Mouse (Mus musculus): ENCODE measurements around the gene Catip. TPM values are rescaled to one million over a fixed set of nuclear protein-coding genes. Genes with fewer than 3 reads are reported as not detected.

Gene Catip
- polyA plus RNA-seq, 1 experiment from 2014 or later = 0.52 TPM

GRCm38 (mm10) chr1:74384525-74384924, 22.6 kb downstream of the Catip start:
- peaks cover 3% of the 10 kb centered on the region; the same call in 1 of the 2 replicates for H3K4me1 ChIP-seq (replicated peaks; ENCODE audit: control insufficient read depth, insufficient read depth, low read length)
- no peaks in the 10 kb centered on the region; the same call in 1 of the 2 replicates for H3K27me3 ChIP-seq (ENCODE audit: control insufficient read depth, insufficient read depth, low read length)
- H3K4me2 ChIP-seq (ENCODE audit: low read depth, low read length, severe bottlenecking) = no peak overlapping the region
- H3K36me3 ChIP-seq (ENCODE audit: control insufficient read depth, insufficient read depth, low read length) = no peaks in the 10 kb centered on the region
- ATAC-seq (replicated peaks; ENCODE audit: low FRiP score) (no peak), DNase-seq (ENCODE audit: low spot score) (no peak)
- WGBS = 86% methylated on average over 8 of the region's 8 CpGs
- no peak overlapping the region for H3K4me3 ChIP-seq (ENCODE audit: low read depth, low read length)
- H3K9ac ChIP-seq (ENCODE audit: low read length) = no peak overlapping the region
- H3K27ac ChIP-seq (ENCODE audit: low read depth, low read length) = no peak overlapping the region
- no peaks in the 10 kb centered on the region for H3K9me3 ChIP-seq (ENCODE audit: control insufficient read depth, low read length)

- Histone ChIP-seq H3K27me3 (ENCODE audit: control insufficient read depth, insufficient read depth, low read length) (peaks cover 2% of the 10 kb centered on the region; the same call in 1 of the 2 replicates), H3K4me3 (ENCODE audit: low read depth, low read length) (no peak overlapping the region), H3K27ac (ENCODE audit: low read depth, low read length) (no peak overlapping the region), H3K9ac (ENCODE audit: low read length) (no peak overlapping the region), H3K9me3 (ENCODE audit: control insufficient read depth, low read length) (no peaks in the 10 kb centered on the region), H3K4me1 (replicated peaks; ENCODE audit: control insufficient read depth, insufficient read depth, low read length) (peaks cover 4% of the 10 kb centered on the region; the same call in 1 of the 2 replicates), H3K4me2 (ENCODE audit: low read depth, low read length, severe bottlenecking) (no peak overlapping the region), H3K36me3 (ENCODE audit: control insufficient read depth, insufficient read depth, low read length) (no peaks in the 10 kb centered on the region)
- 91% methylated on average over 10 of the region's 10 CpGs for WGBS
- no peak for DNase-seq (ENCODE audit: low spot score)
- no peak for ATAC-seq (replicated peaks; ENCODE audit: low FRiP score)
Measured at GRCm38 (mm10) chr1:74385064-74385463, 23.2 kb downstream of the Catip start.

GRCm38 (mm10) chr1:74385531-74385930, 23.6 kb downstream of the Catip start:
- Histone ChIP-seq H3K4me2 (ENCODE audit: low read depth, low read length, severe bottlenecking) (no peak overlapping the region), H3K36me3 (ENCODE audit: control insufficient read depth, insufficient read depth, low read length) (no peaks in the 10 kb centered on the region), H3K27ac (ENCODE audit: low read depth, low read length) (no peak overlapping the region), H3K9ac (ENCODE audit: low read length) (no peak overlapping the region), H3K4me3 (ENCODE audit: low read depth, low read length) (no peak overlapping the region), H3K27me3 (ENCODE audit: control insufficient read depth, insufficient read depth, low read length) (peaks cover 2% of the 10 kb centered on the region; the same call in 1 of the 2 replicates), H3K4me1 (replicated peaks; ENCODE audit: control insufficient read depth, insufficient read depth, low read length) (peaks cover 8% of the 10 kb centered on the region; the same call in 1 of the 2 replicates), H3K9me3 (ENCODE audit: control insufficient read depth, low read length) (no peaks in the 10 kb centered on the region)
- no peak for DNase-seq (ENCODE audit: low spot score)
- ATAC-seq (replicated peaks; ENCODE audit: low FRiP score) = no peak
- WGBS = 88% methylated on average over 8 of the region's 8 CpGs

- peaks cover 8% of the 10 kb centered on the region; the same call in 1 of the 2 replicates for H3K4me1 ChIP-seq (replicated peaks; ENCODE audit: control insufficient read depth, insufficient read depth, low read length)
- ATAC-seq (replicated peaks; ENCODE audit: low FRiP score) = no peak
- H3K4me2 ChIP-seq (ENCODE audit: low read depth, low read length, severe bottlenecking) = peak overlapping the region; percentile 68
- H3K9me3 ChIP-seq (ENCODE audit: control insufficient read depth, low read length) = no peaks in the 10 kb centered on the region
- H3K36me3 ChIP-seq (ENCODE audit: control insufficient read depth, insufficient read depth, low read length) = no peaks in the 10 kb centered on the region
- peaks cover 2% of the 10 kb centered on the region; the same call in 1 of the 2 replicates for H3K27me3 ChIP-seq (ENCODE audit: control insufficient read depth, insufficient read depth, low read length)
- H3K9ac ChIP-seq (ENCODE audit: low read length) = peak overlapping the region; percentile 75
- WGBS = 66% methylated on average over 7 of the region's 10 CpGs
- DNase-seq (ENCODE audit: low spot score) = no peak
- H3K4me3 ChIP-seq (ENCODE audit: low read depth, low read length) = peak overlapping the region; percentile 63
- peak overlapping the region; percentile 89 for H3K27ac ChIP-seq (ENCODE audit: low read depth, low read length)
Measured at GRCm38 (mm10) chr1:74386363-74386713, 24.4 kb downstream of the Catip start.

- no peaks in the 10 kb centered on the region for H3K9me3 ChIP-seq (ENCODE audit: control insufficient read depth, low read length)
- H3K9ac ChIP-seq (ENCODE audit: low read length) = peak overlapping the region; percentile 75
- H3K27me3 ChIP-seq (ENCODE audit: control insufficient read depth, insufficient read depth, low read length) = peaks cover 2% of the 10 kb centered on the region; the same call in 1 of the 2 replicates
- ATAC-seq (replicated peaks; ENCODE audit: low FRiP score) = peak; percentile 83
- no peaks in the 10 kb centered on the region for H3K36me3 ChIP-seq (ENCODE audit: control insufficient read depth, insufficient read depth, low read length)
- peak overlapping the region; percentile 63 for H3K4me3 ChIP-seq (ENCODE audit: low read depth, low read length)
- peaks cover 8% of the 10 kb centered on the region; the same call in 1 of the 2 replicates for H3K4me1 ChIP-seq (replicated peaks; ENCODE audit: control insufficient read depth, insufficient read depth, low read length)
- DNase-seq (ENCODE audit: low spot score) = peak; percentile 96
- H3K27ac ChIP-seq (ENCODE audit: low read depth, low read length) = peak overlapping the region; percentile 89
- under 1% methylated on average over 26 of the region's 26 CpGs for WGBS
- peak overlapping the region; percentile 68 for H3K4me2 ChIP-seq (ENCODE audit: low read depth, low read length, severe bottlenecking)
Measured at GRCm38 (mm10) chr1:74386714-74387385, 24.9 kb downstream of the Catip start.

- no peak for DNase-seq (ENCODE audit: low spot score)
- H3K9me3 ChIP-seq (ENCODE audit: control insufficient read depth, low read length) = no peaks in the 10 kb centered on the region
- peak overlapping the region; percentile 68; the same call in 1 of the 2 replicates for H3K4me2 ChIP-seq (ENCODE audit: low read depth, low read length, severe bottlenecking)
- H3K4me3 ChIP-seq (ENCODE audit: low read depth, low read length) = peak overlapping the region; percentile 63
- no peaks in the 10 kb centered on the region for H3K36me3 ChIP-seq (ENCODE audit: control insufficient read depth, insufficient read depth, low read length)
- H3K4me1 ChIP-seq (replicated peaks; ENCODE audit: control insufficient read depth, insufficient read depth, low read length) = peaks cover 10% of the 10 kb centered on the region
- peak overlapping the region; percentile 89 for H3K27ac ChIP-seq (ENCODE audit: low read depth, low read length)
- peaks cover 2% of the 10 kb centered on the region; the same call in 1 of the 2 replicates for H3K27me3 ChIP-seq (ENCODE audit: control insufficient read depth, insufficient read depth, low read length)
- whole genome bisulfite sequencing = 60% methylated on average over 15 of the region's 15 CpGs
- ATAC-seq (replicated peaks; ENCODE audit: low FRiP score) = no peak
- peak overlapping the region; percentile 75 for H3K9ac ChIP-seq (ENCODE audit: low read length)
Measured at GRCm38 (mm10) chr1:74387386-74387988, 25.6 kb downstream of the Catip start.

GRCm38 (mm10) chr1:74388398-74388920, 26.6 kb downstream of the Catip start:
- WGBS = 80% methylated on average over 7 of the region's 7 CpGs
- H3K27me3 ChIP-seq (ENCODE audit: control insufficient read depth, insufficient read depth, low read length) = peaks cover 2% of the 10 kb centered on the region; the same call in 1 of the 2 replicates

GRCm38 (mm10) chr1:74389831-74390286, 28.0 kb downstream of the Catip start:
- Histone ChIP-seq H3K9me3 (ENCODE audit: control insufficient read depth, low read length) (no peaks in the 10 kb centered on the region), H3K4me3 (ENCODE audit: low read depth, low read length) (peak overlapping the region; percentile 14; the same call in 1 of the 2 replicates), H3K27me3 (ENCODE audit: control insufficient read depth, insufficient read depth, low read length) (peaks cover 2% of the 10 kb centered on the region; the same call in 1 of the 2 replicates), H3K4me2 (ENCODE audit: low read depth, low read length, severe bottlenecking) (peak overlapping the region; percentile 40), H3K4me1 (replicated peaks; ENCODE audit: control insufficient read depth, insufficient read depth, low read length) (peaks cover 16% of the 10 kb centered on the region), H3K9ac (ENCODE audit: low read length) (peak overlapping the region; percentile 29), H3K36me3 (ENCODE audit: control insufficient read depth, insufficient read depth, low read length) (peaks cover 7% of the 10 kb centered on the region), H3K27ac (ENCODE audit: low read depth, low read length) (no peak overlapping the region)
- DNase-seq (ENCODE audit: low spot score) = no peak
- no peak for ATAC-seq (replicated peaks; ENCODE audit: low FRiP score)
- 3% methylated on average over 29 of the region's 29 CpGs for WGBS

More at GRCm38 (mm10) chr1:74388398-74388920, 26.6 kb downstream of the Catip start:
- no peak overlapping the region for H3K4me2 ChIP-seq (ENCODE audit: low read depth, low read length, severe bottlenecking)
- H3K9me3 ChIP-seq (ENCODE audit: control insufficient read depth, low read length) = no peaks in the 10 kb centered on the region
- H3K4me1 ChIP-seq (replicated peaks; ENCODE audit: control insufficient read depth, insufficient read depth, low read length) = peaks cover 16% of the 10 kb centered on the region
- DNase-seq (ENCODE audit: low spot score) (no peak), ATAC-seq (replicated peaks; ENCODE audit: low FRiP score) (no peak)
- no peak overlapping the region for H3K27ac ChIP-seq (ENCODE audit: low read depth, low read length)
- no peaks in the 10 kb centered on the region for H3K36me3 ChIP-seq (ENCODE audit: control insufficient read depth, insufficient read depth, low read length)
- H3K9ac ChIP-seq (ENCODE audit: low read length) = no peak overlapping the region
- no peak overlapping the region for H3K4me3 ChIP-seq (ENCODE audit: low read depth, low read length)
